Mouse (Mus musculus) limb, embryonic 14.5 days (tissue): ENCODE measurements around the gene Slc28a1. TPM values are rescaled to one million over a fixed set of nuclear protein-coding genes. Genes with fewer than 3 reads are reported as not detected.

Source experiments
- ATAC-seq: fragments of 200-750 bp; cut with Nextera tagmentation; 2 replicates; pipeline ENCODE4 v1.8.0; 2017; ENCODE audit warnings: low read depth, moderate number of reproducible peaks, moderate TSS enrichment; ENCODE audit not compliant: low FRiP score
- DNase-seq: peaks from one replicate; pipeline ENCODE4 v3.0.0-alpha.2; 2015; ENCODE audit warnings: low spot score
- H3K27ac ChIP-seq: fragments of 300-500 bp; sonication (generic); replicated peaks from 2 replicates; pipeline ENCODE4 v1.5.1; 2014; ENCODE audit warnings: low read depth, mild to moderate bottlenecking, low read length, moderate library complexity, mixed read lengths
- H3K27me3 ChIP-seq: fragments of 300-500 bp; sonication (generic); 2 replicates; pipeline ENCODE4 v1.6.1; 2014; ENCODE audit warnings: low read length, mixed read lengths; ENCODE audit not compliant: control insufficient read depth, insufficient read depth
- H3K36me3 ChIP-seq: fragments of 300-500 bp; sonication (generic); 2 replicates; pipeline ENCODE4 v1.6.1; 2014; ENCODE audit warnings: mild to moderate bottlenecking, low read length, moderate library complexity, mixed read lengths; ENCODE audit not compliant: control insufficient read depth, insufficient read depth
- H3K4me1 ChIP-seq: fragments of 300-500 bp; sonication (generic); 2 replicates; pipeline ENCODE4 v1.6.1; 2014; ENCODE audit warnings: antibody characterized with exemption, low read length, mixed read lengths; ENCODE audit not compliant: control insufficient read depth, insufficient read depth
- H3K4me2 ChIP-seq: fragments of 300-500 bp; sonication (generic); replicated peaks from 2 replicates; pipeline ENCODE4 v1.6.1; 2014; ENCODE audit warnings: low read depth, mild to moderate bottlenecking, low read length, moderate library complexity; ENCODE audit not compliant: severe bottlenecking
- H3K4me3 ChIP-seq: fragments of 300-500 bp; sonication (generic); replicated peaks from 2 replicates; pipeline ENCODE4 v1.5.1; 2014; ENCODE audit warnings: low read length
- H3K9ac ChIP-seq: fragments of 300-500 bp; sonication (generic); 2 replicates; pipeline ENCODE4 v1.6.1; 2014; ENCODE audit warnings: mild to moderate bottlenecking, low read depth, low read length, moderate library complexity; ENCODE audit not compliant: severe bottlenecking
- H3K9me3 ChIP-seq: fragments of 300-500 bp; sonication (generic); 2 replicates; pipeline ENCODE4 v1.6.1; 2016; ENCODE audit warnings: low read length; ENCODE audit not compliant: control insufficient read depth
- POLR2A ChIP-seq: fragments of 200-500 bp; IDR thresholded peaks from 2 replicates; pipeline ENCODE4 v1.8.0; 2012; ENCODE audit warnings: inconsistent platforms, mild to moderate bottlenecking, moderate library complexity, borderline replicate concordance; ENCODE audit not compliant: insufficient read depth, insufficient read length; ENCODE audit errors: extremely low read depth
- WGBS: fragments of 180-500 bp; shearing (Covaris S2); extraction: QIAGEN DNeasy Blood & Tissue Kit; methylation state at CpG from one replicate; pipeline ENCODE4 v1.1.7; 2014; 5-methylcytosine and 5-hydroxymethylcytosine counted together
- polyA plus RNA-seq, 2 experiments: library from polyadenylated mRNA; depleted of rRNA in 1 of 2; stranded (reverse) in 1 of 2; unstranded in 1 of 2; fragments of >200 nt; fragmentation: Nextera tagmentation in 1 of 2; extraction: Ambion mirVana in 1 of 2; gene quantifications; 2 replicates each; pipeline versions ENCODE4 v1.2.1 to v1.2.3; 2012 to 2014

Gene Slc28a1
- polyA plus RNA-seq, 2 experiments = 0.06 to 0.26 TPM

DNA sequence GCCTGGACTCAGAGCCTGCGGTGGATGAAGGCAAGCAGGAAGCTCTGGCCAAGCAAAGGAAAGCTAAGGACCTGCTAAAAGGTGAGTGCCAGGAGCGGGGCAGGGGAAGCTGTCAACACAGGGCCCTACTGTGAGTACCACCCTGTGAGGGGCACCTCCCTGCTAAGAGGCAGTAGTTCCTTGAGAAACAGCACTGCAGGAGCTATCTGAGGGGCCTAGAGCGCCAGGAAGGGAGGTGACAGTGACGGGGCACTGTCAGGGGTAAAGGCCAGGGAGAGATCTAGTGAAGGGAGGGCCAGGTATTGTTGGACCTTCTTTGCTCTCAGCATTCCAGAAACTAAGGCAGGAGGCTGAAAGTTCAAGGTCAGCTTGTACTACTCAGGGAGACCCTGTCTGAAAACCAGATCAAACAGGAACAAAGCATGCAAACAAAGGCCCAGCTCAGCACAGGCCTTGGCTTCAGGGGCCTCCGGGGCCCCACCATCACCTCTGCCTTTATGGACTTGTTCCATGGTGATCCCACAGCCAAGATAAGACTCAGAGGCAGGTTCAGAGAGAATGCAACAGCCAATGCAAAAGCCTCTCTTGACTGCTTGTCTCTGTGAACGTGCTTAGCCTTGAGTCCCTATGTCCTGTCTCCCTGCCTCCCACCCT, 20.4 kb upstream of the Slc28a1 start:
- WGBS = 87% methylated on average over 6 of the region's 6 CpGs
- Histone ChIP-seq H3K36me3 (no peaks in the 10 kb centered on the region), H3K27ac (no peak overlapping the region)

DNA sequence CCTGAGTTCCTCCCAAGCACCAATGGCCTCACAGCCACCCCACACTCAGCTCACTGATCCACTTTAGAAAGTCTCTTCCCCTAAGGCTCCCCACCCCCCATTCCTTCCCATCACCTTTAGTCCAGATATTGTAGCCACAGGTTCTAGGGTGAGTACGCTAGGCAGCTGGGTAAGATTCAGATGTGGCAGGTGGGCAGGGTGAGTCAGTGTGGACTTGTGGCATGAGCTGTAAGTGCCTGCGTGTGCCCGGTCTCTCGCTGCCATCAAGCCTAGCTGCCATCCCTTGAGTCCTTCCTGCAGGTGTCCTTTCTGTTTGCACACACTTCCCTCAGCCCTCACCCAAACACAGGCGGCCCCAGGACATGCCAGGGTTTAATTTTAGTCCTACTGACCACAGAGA, 14.3 kb upstream of the Slc28a1 start:
- H3K27me3 ChIP-seq = no peaks in the 10 kb centered on the region
- 86% methylated on average over 5 of the region's 5 CpGs for WGBS
- DNase-seq (no peak), ATAC-seq (no peak)
- H3K36me3 ChIP-seq = no peaks in the 10 kb centered on the region
- H3K9me3 ChIP-seq = no peaks in the 10 kb centered on the region
- no peaks in the 10 kb centered on the region for H3K4me1 ChIP-seq
- no peak overlapping the region for H3K27ac ChIP-seq
- no peak overlapping the region for H3K4me2 ChIP-seq
- H3K4me3 ChIP-seq = no peak overlapping the region
- no peak for TF ChIP-seq POLR2A
- no peak overlapping the region for H3K9ac ChIP-seq

More for the DNA sequence above, 20.4 kb upstream of the Slc28a1 start:
- H3K27me3 ChIP-seq = no peaks in the 10 kb centered on the region
- DNase-seq (no peak), ATAC-seq (no peak)
- no peaks in the 10 kb centered on the region for H3K9me3 ChIP-seq
- TF ChIP-seq POLR2A = no peak
- no peak overlapping the region; the same call in 1 of the 2 replicates for H3K9ac ChIP-seq
- H3K4me3 ChIP-seq = no peak overlapping the region
- no peak overlapping the region for H3K4me2 ChIP-seq
- no peaks in the 10 kb centered on the region for H3K4me1 ChIP-seq

DNA sequence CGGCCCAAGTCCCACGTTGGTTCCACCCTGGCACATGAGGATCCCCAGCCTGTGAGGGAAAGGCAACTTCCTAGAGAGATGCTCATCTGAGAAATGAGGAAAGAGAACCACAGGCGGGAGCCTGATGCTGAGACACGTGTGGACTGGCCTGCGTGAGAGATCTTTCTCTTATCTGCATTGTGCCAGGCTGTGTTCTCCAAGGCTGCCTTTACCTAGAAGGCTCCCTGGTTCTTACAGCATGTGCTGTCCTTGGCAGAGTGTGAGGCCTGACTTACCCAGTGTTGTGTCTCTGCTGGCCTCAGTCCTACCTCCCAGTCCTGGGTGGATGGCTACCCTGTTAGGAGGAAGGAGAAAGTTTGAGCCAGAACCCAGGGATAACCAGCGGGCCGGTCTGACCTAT, 11.7 kb upstream of the Slc28a1 start:
- DNase-seq = no peak
- no peaks in the 10 kb centered on the region for H3K4me1 ChIP-seq
- no peak overlapping the region for H3K9ac ChIP-seq
- ATAC-seq = no peak
- WGBS = 92% methylated on average over 7 of the region's 7 CpGs
- H3K4me2 ChIP-seq = no peak overlapping the region
- no peaks in the 10 kb centered on the region for H3K36me3 ChIP-seq
- no peak overlapping the region for H3K4me3 ChIP-seq
- TF ChIP-seq POLR2A = no peak
- no peaks in the 10 kb centered on the region for H3K9me3 ChIP-seq
- H3K27me3 ChIP-seq = no peaks in the 10 kb centered on the region
- no peak overlapping the region for H3K27ac ChIP-seq

DNA sequence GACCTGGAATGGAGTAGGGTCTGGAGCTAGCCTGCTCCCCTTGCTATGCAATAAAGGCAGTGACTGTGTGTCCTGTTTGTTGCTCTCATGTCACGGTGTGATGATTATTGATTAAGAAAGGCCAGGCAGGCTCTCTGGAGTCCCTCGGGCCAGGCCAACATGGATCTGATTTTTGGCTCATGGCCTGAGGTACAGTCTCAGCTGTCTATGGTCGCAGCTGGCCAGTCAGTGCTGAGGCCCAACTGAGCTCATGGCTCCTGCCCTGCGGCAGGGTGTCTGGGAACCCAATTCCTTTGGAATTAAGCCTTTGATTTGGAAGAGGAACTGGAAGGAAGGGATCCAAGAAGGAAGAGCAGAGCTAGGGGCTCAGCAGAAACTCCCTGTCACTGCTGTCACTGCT, 9.1 kb upstream of the Slc28a1 start:
- Histone ChIP-seq H3K4me3 (no peak overlapping the region), H3K4me1 (peaks cover 7% of the 10 kb centered on the region; the same call in 1 of the 2 replicates), H3K27me3 (no peaks in the 10 kb centered on the region), H3K4me2 (no peak overlapping the region), H3K27ac (no peak overlapping the region), H3K9me3 (no peaks in the 10 kb centered on the region), H3K9ac (no peak overlapping the region), H3K36me3 (no peaks in the 10 kb centered on the region)
- no peak for TF ChIP-seq POLR2A
- 53% methylated on average over 4 of the region's 4 CpGs for WGBS
- DNase-seq = no peak
- no peak for ATAC-seq

DNA sequence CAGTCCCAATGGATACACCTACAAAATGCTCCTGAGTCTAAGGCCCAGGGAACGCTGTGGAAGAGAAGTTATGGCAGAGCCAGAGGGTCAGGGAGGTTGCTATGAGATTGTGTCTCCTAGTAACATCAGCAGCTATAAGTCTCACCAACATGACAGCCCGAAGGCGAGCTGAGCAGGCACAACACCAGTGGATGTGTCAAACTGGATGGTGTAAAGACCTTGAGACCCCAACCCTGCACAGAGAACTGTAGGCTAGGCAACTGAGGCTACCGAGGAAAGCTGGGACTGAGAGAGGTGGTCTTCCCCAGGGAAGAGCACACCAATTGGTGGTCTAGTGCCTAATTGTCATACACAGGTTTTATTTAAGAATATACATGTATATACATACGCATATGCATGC, 6.4 kb upstream of the Slc28a1 start:
- H3K4me2 ChIP-seq = no peak overlapping the region
- H3K27ac ChIP-seq = no peak overlapping the region
- H3K4me3 ChIP-seq = no peak overlapping the region
- H3K36me3 ChIP-seq = no peaks in the 10 kb centered on the region
- peaks cover 7% of the 10 kb centered on the region; the same call in 1 of the 2 replicates for H3K4me1 ChIP-seq
- WGBS = 82% methylated on average over 5 of the region's 5 CpGs
- no peaks in the 10 kb centered on the region for H3K9me3 ChIP-seq
- TF ChIP-seq POLR2A = no peak
- ATAC-seq (no peak), DNase-seq (no peak)
- no peaks in the 10 kb centered on the region for H3K27me3 ChIP-seq
- no peak overlapping the region for H3K9ac ChIP-seq
